Mouse (Mus musculus): ENCODE measurements around the gene Cabp4. TPM values are rescaled to one million over a fixed set of nuclear protein-coding genes. Genes with fewer than 3 reads are reported as not detected.

Gene Cabp4
- total and polyA plus RNA-seq, 3 experiments: 2.8 to 11.8 (median 6.4) TPM

- TF ChIP-seq TBP (conservative IDR thresholded peaks at IDR 0.05; ENCODE audit: low read depth, low read length) (no peak), NELFE (IDR thresholded peaks at IDR 0.05; ENCODE audit: low read depth, low read length) (no peak; the same call in 1 of the 2 replicates), POLR2A (IDR thresholded peaks at IDR 0.05; ENCODE audit: low read depth, low read length) (peak; percentile 57; the same call in 1 of the 2 replicates), E2F4 (IDR thresholded peaks at IDR 0.05; ENCODE audit: insufficient replicate concordance, low read depth, low read length) (no peak), GABPA (IDR thresholded peaks at IDR 0.05; ENCODE audit: insufficient replicate concordance, low read depth, low read length) (no peak), USF2 (conservative IDR thresholded peaks at IDR 0.05; ENCODE audit: low read depth, low read length) (no peak), ZMIZ1 (IDR thresholded peaks at IDR 0.05; ENCODE audit: low read depth, low read length) (no peak), SIN3A (IDR thresholded peaks at IDR 0.05; ENCODE audit: low read length) (peak; percentile 31; the same call in 1 of the 2 replicates), MAX (IDR thresholded peaks at IDR 0.05; ENCODE audit: low read length) (peak; percentile 10; the same call in 1 of the 2 replicates), MAZ (IDR thresholded peaks at IDR 0.05; ENCODE audit: low read depth, low read length) (peak; percentile 86), TCF12 (IDR thresholded peaks at IDR 0.05; ENCODE audit: low read depth, low read length) (peak; percentile 20; the same call in 1 of the 2 replicates), NRF1 (IDR thresholded peaks at IDR 0.05; ENCODE audit: low read depth, low read length) (peak; percentile 2; the same call in 1 of the 2 replicates), ZC3H11A (IDR thresholded peaks at IDR 0.05; ENCODE audit: low read depth, low read length) (no peak)
Measured at GRCm38 (mm10) chr19:4099837-4100717, 43.8 kb downstream of the Cabp4 start, which contains the start of gene Pitpnm1 (continued).

GRCm38 (mm10) chr19:4099056-4099455 is 44.8 kb downstream of the Cabp4 start:
- TF ChIP-seq CTCF (conservative IDR thresholded peaks at IDR 0.05 in 1 of 2, IDR thresholded peaks at IDR 0.05 in 1 of 2; ENCODE audit: low read depth in 2 of 2, low read length in 2 of 2): peak; percentile 64 to 97
- peak; percentile 56; the same call in 1 of the 2 replicates for TF ChIP-seq ELF1 (IDR thresholded peaks at IDR 0.05; ENCODE audit: low read depth, low read length)
- peak; percentile 48 for TF ChIP-seq ZC3H11A (IDR thresholded peaks at IDR 0.05; ENCODE audit: low read depth, low read length)
- peak; percentile 82 for TF ChIP-seq SIN3A (IDR thresholded peaks at IDR 0.05; ENCODE audit: low read length)
- TF ChIP-seq SMC3 (IDR thresholded peaks at IDR 0.05; ENCODE audit: low read depth, low read length): peak; percentile 97
- TF ChIP-seq MXI1 (IDR thresholded peaks at IDR 0.05; ENCODE audit: low read depth, low read length): peak; percentile 66
- no peak; the same call in 1 of the 2 replicates for TF ChIP-seq IRF4 (IDR thresholded peaks at IDR 0.05; ENCODE audit: low read depth, low read length)
- TF ChIP-seq ETS1 (conservative IDR thresholded peaks at IDR 0.05; ENCODE audit: low read depth, low read length): 0 out of 2 replicates have a peak, but pooled peaks have one; percentile 28
- peak; percentile 33; the same call in 1 of the 2 replicates for TF ChIP-seq NRF1 (IDR thresholded peaks at IDR 0.05; ENCODE audit: low read depth, low read length)
- TF ChIP-seq UBTF (IDR thresholded peaks at IDR 0.05; ENCODE audit: low read depth, low read length): no peak
- 0 out of 2 replicates have a peak, but pooled peaks have one; percentile 27 for TF ChIP-seq BHLHE40 (IDR thresholded peaks at IDR 0.05; ENCODE audit: low read depth, low read length)
- TF ChIP-seq RAD21 (IDR thresholded peaks at IDR 0.05; ENCODE audit: low read depth, low read length): peak; percentile 88
- peak; percentile 58 for TF ChIP-seq HCFC1 (IDR thresholded peaks at IDR 0.05; ENCODE audit: low read depth, low read length)
- no peak for TF ChIP-seq GABPA (IDR thresholded peaks at IDR 0.05; ENCODE audit: insufficient replicate concordance, low read depth, low read length)
- TF ChIP-seq MAFK (IDR thresholded peaks at IDR 0.05; ENCODE audit: insufficient replicate concordance, low read length): no peak
- no peak for TF ChIP-seq TBP (conservative IDR thresholded peaks at IDR 0.05; ENCODE audit: low read depth, low read length)
- TF ChIP-seq POLR2A (IDR thresholded peaks at IDR 0.05; ENCODE audit: low read depth, low read length): 0 out of 2 replicates have a peak, but pooled peaks have one; percentile 28
- TF ChIP-seq TCF12 (IDR thresholded peaks at IDR 0.05; ENCODE audit: low read depth, low read length): peak; percentile 50; the same call in 1 of the 2 replicates
- TF ChIP-seq CHD1 (IDR thresholded peaks at IDR 0.05; ENCODE audit: low read depth, low read length): no peak
- TF ChIP-seq ZNF384 (IDR thresholded peaks at IDR 0.05; ENCODE audit: low read depth, low read length): no peak
- 0 out of 2 replicates have a peak, but pooled peaks have one; percentile 35 for TF ChIP-seq MYC (IDR thresholded peaks at IDR 0.05; ENCODE audit: low read depth, low read length)
- TF ChIP-seq CHD2 (IDR thresholded peaks at IDR 0.05; ENCODE audit: low read length): 0 out of 2 replicates have a peak, but pooled peaks have one; percentile 9
- TF ChIP-seq MAZ (IDR thresholded peaks at IDR 0.05; ENCODE audit: low read depth, low read length): peak; percentile 73; the same call in 1 of the 2 replicates
- peak; percentile 29; the same call in 1 of the 2 replicates for TF ChIP-seq NELFE (IDR thresholded peaks at IDR 0.05; ENCODE audit: low read depth, low read length)
- peak; percentile 40; the same call in 1 of the 2 replicates for TF ChIP-seq MAX (IDR thresholded peaks at IDR 0.05; ENCODE audit: low read length)
- Histone ChIP-seq H3K79me2 (replicated peaks; ENCODE audit: control insufficient read depth, extremely low read depth, insufficient read depth, poor library complexity, severe bottlenecking) (peaks cover 9% of the 10 kb centered on the region), H3K9ac (ENCODE audit: insufficient read depth, low read depth) (peak overlapping the region; percentile 51), H3K4me2 (ENCODE audit: insufficient read depth, low read depth, poor library complexity, severe bottlenecking) (peak overlapping the region; percentile 89), H3K4me1 (ENCODE audit: control insufficient read depth in 1 of 2, insufficient read depth in 2 of 2) (peaks cover 18 to 64% of the 10 kb centered on the region in 2 experiments), H3K9me3 (replicated peaks; ENCODE audit: low read length) (no peaks in the 10 kb centered on the region), H3K4me3 (replicated peaks in 1 of 3; ENCODE audit: low read depth in 2 of 3, low read length in 2 of 3, poor library complexity in 1 of 3) (peak overlapping the region in 2 of 3 experiments; percentile 87 to 92), H3K27ac (ENCODE audit: insufficient read depth, low read depth) (peak overlapping the region; percentile 78), H3K27me3 (replicated peaks) (no peaks in the 10 kb centered on the region), H3K36me3 (replicated peaks in 1 of 2; ENCODE audit: control insufficient read depth in 1 of 2, insufficient read depth in 1 of 2, low read length in 1 of 2) (peaks cover 23 to 39% of the 10 kb centered on the region in 2 experiments)
- dilution Hi-C loops (cut with MboI; ENCODE audit: extremely low pct_ligation_motif_present, extremely low pct_unique_long_range_greater_than_20kb, low sequenced_read_pairs) (no loop called here), in situ Hi-C loops (cut with MboI; ENCODE audit: low pct_ligation_motif_present, low pct_unique_long_range_greater_than_20kb, low sequenced_read_pairs) (no loop called here)
- DNase-seq (ENCODE audit: extremely low read depth): peak; percentile 94

Data from CH12.LX (cell line).